Mouse (Mus musculus): ENCODE measurements around the gene Tnk2.

DNA sequence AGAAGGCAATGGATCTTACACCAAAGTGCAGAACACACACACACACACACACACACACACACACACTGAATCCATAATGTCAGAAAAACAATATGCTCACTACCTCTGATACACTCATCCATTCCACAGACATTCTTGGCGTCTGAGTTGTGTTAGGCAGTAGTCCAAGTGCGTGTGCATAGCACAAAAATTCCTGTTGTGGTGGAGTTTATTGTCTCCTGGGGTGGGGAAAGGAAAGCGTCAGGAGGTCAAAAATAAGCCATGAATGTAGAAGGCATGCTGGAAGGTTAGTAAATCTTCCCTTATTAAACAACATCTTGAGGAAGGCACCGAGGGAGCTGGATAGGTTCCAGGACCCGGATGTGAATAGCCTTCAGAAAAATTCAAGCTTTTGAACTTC lies 3.6 kb upstream of the Tnk2 start:
- no peak for TF ChIP-seq CTCF (IDR thresholded peaks at IDR 0.05; ENCODE audit: low read depth, low read length)
- TF ChIP-seq POLR2A (IDR thresholded peaks at IDR 0.05; ENCODE audit: borderline replicate concordance, low read depth, low read length): no peak
